Mouse (Mus musculus) embryo, embryonic 10.5 days (tissue): ENCODE measurements at regions not wholly inside any gene's neighbourhood (a gene's known extent, or its start where the extent isn't known, plus 50 kb on each side); places are given as distances from the start of the nearest gene placed in this dataset.
A peak's percentile ranks its signal among the peaks of the same experiment; 100 is the strongest.

Source experiments
- DNase-seq: peaks from one replicate; pipeline ENCODE4 v3.0.0-alpha.2; 2015; ENCODE audit warnings: low spot score

GRCm38 (mm10) chr12:35863141-35863540 is 62.3 kb upstream of the Agr3 start:
- DNase-seq = no peak

- no peak for DNase-seq
These were observed 72.3 kb upstream of the Agr3 start for GRCm38 (mm10) chr12:35853159-35853558.

GRCm38 (mm10) chr12:35846905-35847610 is 78.4 kb upstream of the Agr3 start:
- DNase-seq = no peak

GRCm38 (mm10) chr12:35836946-35837345 is 88.5 kb upstream of the Agr3 start:
- no peak for DNase-seq

GRCm38 (mm10) chr12:35833285-35833684 is 92.1 kb upstream of the Agr3 start:
- DNase-seq = no peak

GRCm38 (mm10) chr12:35831922-35832512 is 93.4 kb upstream of the Agr3 start:
- no peak for DNase-seq

GRCm38 (mm10) chr12:35831268-35831667 is 94.2 kb upstream of the Agr3 start:
- peak; percentile 83 for DNase-seq

GRCm38 (mm10) chr12:35827797-35828196 is 97.6 kb upstream of the Agr3 start:
- DNase-seq = no peak

- no peak for DNase-seq
These were observed 98.4 kb upstream of the Agr3 start for GRCm38 (mm10) chr12:35826990-35827389.

- DNase-seq = peak; percentile 62
These were observed 100.8 kb upstream of the Agr3 start for GRCm38 (mm10) chr12:35824587-35824987.

- DNase-seq = no peak
These were observed 126.2 kb upstream of the Agr3 start for GRCm38 (mm10) chr12:35799261-35799660.

GRCm38 (mm10) chr12:35775396-35775795 is 150.0 kb upstream of the Agr3 start:
- no peak for DNase-seq

- DNase-seq = no peak
These were observed 154.9 kb upstream of the Agr3 start for GRCm38 (mm10) chr12:35770387-35771024.

GRCm38 (mm10) chr12:35758916-35759315 is 166.5 kb upstream of the Agr3 start:
- DNase-seq = no peak

GRCm38 (mm10) chr12:35755159-35755558 is 170.3 kb upstream of the Agr3 start:
- DNase-seq = no peak

- DNase-seq = no peak
These were observed 177.4 kb upstream of the Agr3 start for GRCm38 (mm10) chr12:35747997-35748396.

- DNase-seq = no peak
These were observed 178.6 kb upstream of the Agr3 start for GRCm38 (mm10) chr12:35746691-35747299.

GRCm38 (mm10) chr12:35742729-35743128 is 182.7 kb upstream of the Agr3 start:
- DNase-seq = no peak

GRCm38 (mm10) chr12:35736427-35736826 is 189.0 kb upstream of the Agr3 start:
- no peak for DNase-seq

- no peak for DNase-seq
These were observed 190.4 kb upstream of the Agr3 start for GRCm38 (mm10) chr12:35735002-35735401.

- DNase-seq = no peak
These were observed 191.0 kb upstream of the Agr3 start for GRCm38 (mm10) chr12:35734371-35734770.

- DNase-seq = no peak
These were observed 191.8 kb upstream of the Agr3 start for GRCm38 (mm10) chr12:35733580-35733979.

GRCm38 (mm10) chr12:35725910-35726309 is 191.1 kb upstream of the Ahr start:
- DNase-seq = no peak
